Mouse (Mus musculus): Measurements from ENCODE around the gene Rubcn. TPM values are rescaled to one million over a fixed set of nuclear protein-coding genes. Genes with fewer than 3 reads are reported as not detected.
"Not testable (repeated sequence)": the region's sequence is repeated elsewhere in the genome, so short reads cannot be mapped to it uniquely, and the experiment has no call there.

Rubcn gene
- total RNA-seq (2021), result 10 to 100 TPM; 70.2 to 71.9 TPM
- long read RNA-seq, experiment 1, full-length matches to known transcripts, result 17 of 48 reads
- long read RNA-seq, experiment 1, partial matches to known transcripts, result 9 of 48 reads
- long read RNA-seq, experiment 1, other reads (novel, unspliced or antisense), result 22 of 48 reads
- long read RNA-seq, experiment 2, full-length matches to known transcripts, result 11 of 26 reads
- long read RNA-seq, experiment 2, partial matches to known transcripts, result 2 of 26 reads
- long read RNA-seq, experiment 2, other reads (novel, unspliced or antisense), result 13 of 26 reads

DNA sequence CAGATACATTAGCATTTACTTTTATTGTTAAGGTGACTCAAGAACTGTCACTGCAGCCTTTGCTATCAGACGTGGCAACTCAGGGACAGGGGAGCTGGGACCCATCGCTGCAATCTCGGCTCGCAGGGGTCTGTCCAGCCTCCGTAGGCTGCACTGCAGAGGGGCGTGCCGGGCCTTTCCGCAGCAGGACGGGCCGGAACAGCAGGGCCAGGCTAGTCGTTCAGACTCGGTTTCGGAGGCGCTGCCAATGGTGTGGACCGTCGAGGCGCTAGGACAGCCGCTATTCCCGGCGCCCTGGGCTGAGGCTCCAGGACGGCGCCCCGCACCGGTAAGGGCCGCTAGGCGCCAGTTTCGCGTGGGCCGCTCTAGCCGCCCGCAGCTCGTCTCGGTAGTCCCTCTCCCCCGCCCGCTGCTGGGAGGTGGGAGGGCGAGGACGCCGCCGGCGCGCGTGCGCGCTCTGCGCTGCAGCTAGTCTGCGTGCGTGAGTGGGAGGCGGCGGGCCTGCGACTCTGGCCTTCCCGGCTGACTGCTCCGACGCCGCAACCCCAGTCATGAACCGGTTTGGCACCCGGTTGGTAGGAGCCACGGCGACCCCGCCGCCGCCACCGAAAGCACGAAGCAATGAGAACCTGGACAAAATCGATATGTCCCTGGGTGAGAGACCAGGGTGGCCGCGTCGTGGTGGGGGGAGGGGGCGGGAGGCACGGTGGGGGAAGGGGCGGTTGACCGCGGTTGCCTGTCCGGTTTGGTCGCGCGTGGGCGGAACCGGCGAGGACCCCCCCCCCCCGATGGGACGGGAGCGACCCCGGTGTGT is at the start of gene Rubcn, which contains the start of gene Fyttd1:
Gene Rubcn (minus strand): TSS at position 424 of the 814 bp plus-strand sequence.
Gene Fyttd1 (plus strand): TSS at position 158 of the 814 bp plus-strand sequence.
- DNase-seq (ENCODE audit: low spot score in 2 of 2), result peak; percentile 93 to 97

DNA sequence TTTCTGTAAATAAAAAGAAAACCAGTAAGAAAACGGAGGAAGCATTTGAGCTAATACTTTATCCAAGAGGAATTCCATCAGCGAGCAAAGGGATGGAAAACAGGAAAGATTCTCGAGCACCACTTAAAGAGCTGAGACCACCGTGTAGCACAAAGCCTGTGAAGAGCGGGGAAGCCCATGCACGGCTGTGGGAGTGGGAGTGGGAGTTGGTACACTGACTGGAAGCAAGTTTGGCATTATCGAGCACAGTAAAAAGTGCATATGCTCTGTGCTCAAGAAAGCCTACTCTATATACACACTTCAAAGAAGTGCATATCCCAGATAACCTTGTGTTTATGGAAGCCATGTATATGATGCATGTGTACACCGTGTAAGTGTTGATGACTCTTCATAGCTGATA is 49.5 kb upstream of the Rubcn start:
- peak in 1 of 2 experiments; percentile 13 for DNase-seq (ENCODE audit: low spot score in 2 of 2)

GRCm38 (mm10) chr16:32926629-32927028 is 49.1 kb upstream of the Rubcn start:
- peak in 1 of 2 experiments; percentile 15 for DNase-seq (ENCODE audit: low spot score in 2 of 2)

DNA sequence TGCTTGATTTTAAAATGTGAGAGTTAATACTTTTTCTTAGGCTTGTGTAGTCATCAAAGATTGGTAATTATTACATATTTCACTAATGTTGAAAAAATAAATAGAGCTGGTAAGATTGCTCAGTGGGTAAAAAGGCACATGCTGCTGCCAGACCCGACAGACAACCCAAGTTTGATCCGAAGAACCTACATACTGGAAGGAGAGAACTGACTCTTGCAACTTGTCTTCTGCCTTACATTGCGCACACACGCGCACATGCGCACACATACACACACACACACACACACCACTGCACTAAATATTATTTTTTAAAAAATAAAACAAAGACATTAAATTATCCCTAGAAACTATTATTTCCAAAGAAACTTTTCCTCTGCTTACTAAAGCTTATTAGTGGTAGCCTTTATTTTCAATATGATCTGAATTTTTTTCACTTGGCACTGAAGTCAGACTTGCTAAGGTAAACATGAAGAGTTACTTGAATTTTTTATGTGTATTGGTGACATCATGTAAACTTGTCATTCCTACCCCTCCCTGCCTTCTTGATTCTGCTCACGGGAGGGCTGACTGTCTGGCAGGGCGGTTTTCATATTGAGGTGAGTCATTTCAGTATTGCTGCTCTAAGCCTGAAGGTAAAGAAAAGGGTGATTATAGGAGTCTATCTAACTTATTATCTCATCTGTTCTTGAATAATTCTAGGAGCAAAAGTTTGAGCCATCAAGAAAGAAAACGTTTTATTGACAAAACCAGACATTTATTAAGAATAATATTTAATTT is 37.9 kb upstream of the Rubcn start:
- no peak for DNase-seq (ENCODE audit: low spot score in 2 of 2)

- DNase-seq (ENCODE audit: low spot score in 2 of 2), result peak; percentile 94 to 96
These were observed 36.6 kb upstream of the Rubcn start, which contains the start of gene Lrch3 for GRCm38 (mm10) chr16:32913937-32914881. TSS of gene Lrch3 (plus strand) at chr16:32914100.

DNA sequence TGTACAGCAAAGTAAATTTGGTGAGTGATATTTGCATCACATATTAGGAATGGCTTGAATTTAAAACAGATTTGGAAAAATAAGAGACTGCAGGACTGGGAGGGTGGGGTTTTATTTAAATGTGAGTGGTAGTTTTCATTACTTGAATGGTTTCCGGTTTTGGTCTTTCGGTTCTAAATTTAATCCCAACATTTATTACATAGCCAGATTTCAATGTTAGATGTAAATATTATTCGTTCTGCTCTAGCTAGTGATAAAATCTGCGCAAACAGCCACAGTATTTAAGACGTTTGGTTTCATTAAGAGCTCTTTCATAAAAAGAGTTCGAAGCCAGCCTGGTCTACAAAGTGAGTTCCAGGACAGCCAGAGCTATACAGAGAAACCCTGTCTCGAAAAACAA is 35.6 kb upstream of the Rubcn start:
- DNase-seq (ENCODE audit: low spot score in 2 of 2), result no peak

- DNase-seq (ENCODE audit: low spot score in 2 of 2), result no peak
These were observed 29.2 kb upstream of the Rubcn start for GRCm38 (mm10) chr16:32906727-32907126.

DNA sequence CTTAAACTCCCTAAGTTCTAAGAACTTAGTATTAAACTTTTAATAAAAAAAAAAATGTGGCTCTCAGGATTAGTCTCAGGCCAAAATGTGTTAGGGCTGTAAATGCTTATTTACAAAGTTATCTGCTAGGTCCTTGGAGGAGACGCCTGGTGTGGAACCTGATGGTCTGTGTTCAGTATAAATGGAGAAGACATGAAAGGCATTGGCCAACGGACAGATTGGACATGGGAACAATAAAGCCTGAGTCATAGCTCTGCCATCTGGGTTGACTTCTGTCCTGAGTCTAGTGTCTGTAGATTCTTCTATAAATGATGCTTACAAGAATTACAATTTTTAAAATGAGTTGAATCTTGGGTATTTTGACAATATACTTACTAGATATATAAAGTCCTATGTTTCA is 28.6 kb upstream of the Rubcn start:
- no peak for DNase-seq (ENCODE audit: low spot score in 2 of 2)

GRCm38 (mm10) chr16:32902051-32902428 is 24.5 kb upstream of the Rubcn start:
- no peak for DNase-seq (ENCODE audit: low spot score in 2 of 2)

DNA sequence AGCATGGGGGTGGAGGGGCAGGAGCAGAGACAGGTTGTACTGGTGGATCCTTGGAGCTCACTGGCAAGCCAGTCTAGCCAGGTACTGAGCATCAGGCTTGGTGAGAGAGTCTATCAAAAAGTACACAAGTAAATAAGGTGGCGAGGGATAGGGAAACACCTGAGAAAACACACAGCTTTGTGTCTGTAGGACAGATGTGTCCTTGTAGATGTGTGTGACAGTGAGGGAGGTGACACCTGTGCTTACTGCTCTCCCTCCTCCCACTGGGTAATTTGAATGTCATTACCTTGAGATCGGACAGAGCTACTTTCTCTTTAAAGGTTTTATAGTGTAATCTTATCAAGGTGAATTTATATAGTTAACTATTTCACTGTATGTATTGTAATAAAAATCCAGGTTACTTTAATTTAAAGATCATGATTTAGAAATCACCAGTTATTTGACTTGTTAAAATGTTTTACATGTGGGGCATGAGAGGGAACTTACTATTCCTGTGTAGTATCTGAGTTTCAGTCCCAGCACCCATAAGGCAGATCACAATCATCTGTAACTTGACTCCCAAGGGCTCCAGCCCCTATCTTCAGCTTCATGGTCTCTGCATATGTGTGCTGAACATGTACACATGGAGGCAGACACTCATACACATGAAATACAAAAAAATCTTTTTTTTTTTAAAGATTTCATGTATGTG is 23.9 kb upstream of the Rubcn start:
- no peak for DNase-seq (ENCODE audit: low spot score in 2 of 2)

DNA sequence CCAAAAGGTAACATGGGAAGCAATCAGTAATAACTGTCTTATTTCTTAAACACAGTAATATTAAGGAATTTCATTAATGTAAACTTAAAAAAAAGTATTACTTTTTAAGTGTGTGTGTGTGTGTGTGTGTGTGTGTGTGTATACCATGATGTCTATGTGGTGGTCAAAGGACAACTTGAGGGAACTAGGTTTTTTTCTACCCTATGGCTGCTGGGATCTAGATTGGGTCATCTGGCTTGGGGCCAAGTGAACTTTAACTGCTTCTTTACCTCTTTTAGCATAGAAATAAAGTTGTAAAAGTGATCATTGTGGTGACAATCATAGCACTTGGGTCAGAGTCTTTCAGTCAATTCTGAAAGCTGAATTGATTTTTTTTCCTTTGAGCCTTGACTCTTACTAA is 18.6 kb upstream of the Rubcn start:
- no peak for DNase-seq (ENCODE audit: low spot score in 2 of 2)

DNA sequence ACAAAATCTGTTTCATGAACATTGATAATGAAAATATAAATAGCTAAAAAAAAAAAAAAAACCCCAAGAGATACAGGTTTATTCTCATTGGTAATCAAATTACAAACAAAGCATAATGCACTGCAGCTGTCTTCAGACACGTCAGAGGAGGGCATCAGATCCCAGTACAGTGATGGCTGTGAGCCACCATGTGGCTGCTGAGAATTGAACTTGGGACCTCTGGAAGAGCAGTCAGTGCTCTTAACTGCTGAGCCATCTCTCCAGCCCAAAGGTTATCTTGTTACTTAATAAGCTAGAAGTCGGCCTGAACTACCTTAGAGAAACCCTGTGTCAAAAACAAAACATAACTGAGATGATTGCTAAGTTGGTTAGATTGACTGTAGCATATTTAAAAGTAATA is 12.3 kb upstream of the Rubcn start:
- no peak for DNase-seq (ENCODE audit: low spot score in 2 of 2)

- no peak for DNase-seq (ENCODE audit: low spot score in 2 of 2)
These were observed 10.4 kb upstream of the Rubcn start for GRCm38 (mm10) chr16:32887996-32888395.

GRCm38 (mm10) chr16:32881538-32881937 is 4.0 kb upstream of the Rubcn start:
- no peak for DNase-seq (ENCODE audit: low spot score in 2 of 2)

DNA sequence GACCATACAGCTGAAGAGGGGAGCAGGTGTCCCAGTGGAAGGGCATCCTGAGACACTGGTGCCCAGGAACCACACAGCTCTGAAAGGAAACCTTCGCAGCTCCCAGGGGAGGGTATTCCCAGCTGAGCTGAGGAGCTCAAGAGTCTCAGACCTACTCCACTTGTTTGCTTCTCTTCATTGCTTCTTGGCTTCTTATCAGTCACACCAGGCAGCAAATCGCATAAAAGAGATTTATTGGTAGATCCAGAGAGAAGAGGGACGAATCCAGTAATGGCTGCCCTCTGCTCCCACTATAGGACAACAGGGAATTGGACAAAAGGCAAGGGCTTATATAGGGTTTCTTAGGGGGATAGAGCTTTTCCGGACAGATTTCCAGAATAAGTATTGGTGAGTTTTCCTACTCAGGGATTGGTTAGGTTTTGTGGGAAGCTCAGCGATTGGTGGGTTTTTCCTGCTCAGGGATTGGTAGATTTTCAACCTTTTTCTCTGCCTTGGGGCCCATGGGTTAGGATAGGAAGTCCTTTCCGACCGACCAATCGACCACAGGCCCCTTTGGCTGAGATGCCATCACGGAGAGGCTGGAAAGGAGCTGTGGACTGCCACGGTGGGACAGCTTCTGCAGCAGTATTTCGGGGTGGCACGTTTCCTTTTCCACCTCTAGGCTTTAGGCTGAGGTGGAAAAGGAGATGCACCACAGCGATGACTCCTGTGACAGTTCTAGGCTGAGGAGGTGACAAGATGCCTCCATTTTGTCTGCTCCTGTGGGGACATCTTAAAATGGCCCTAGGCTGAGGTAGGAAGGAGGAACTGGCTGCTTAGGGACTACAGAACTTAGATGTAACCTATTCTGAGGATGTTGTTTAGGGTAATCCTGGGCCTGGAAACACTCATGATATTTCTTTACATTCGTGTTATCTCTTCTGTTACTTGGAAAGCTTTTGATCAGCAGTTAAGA is 1.7 kb upstream of the Rubcn start:
- no peak for DNase-seq (ENCODE audit: low spot score in 2 of 2)

DNA sequence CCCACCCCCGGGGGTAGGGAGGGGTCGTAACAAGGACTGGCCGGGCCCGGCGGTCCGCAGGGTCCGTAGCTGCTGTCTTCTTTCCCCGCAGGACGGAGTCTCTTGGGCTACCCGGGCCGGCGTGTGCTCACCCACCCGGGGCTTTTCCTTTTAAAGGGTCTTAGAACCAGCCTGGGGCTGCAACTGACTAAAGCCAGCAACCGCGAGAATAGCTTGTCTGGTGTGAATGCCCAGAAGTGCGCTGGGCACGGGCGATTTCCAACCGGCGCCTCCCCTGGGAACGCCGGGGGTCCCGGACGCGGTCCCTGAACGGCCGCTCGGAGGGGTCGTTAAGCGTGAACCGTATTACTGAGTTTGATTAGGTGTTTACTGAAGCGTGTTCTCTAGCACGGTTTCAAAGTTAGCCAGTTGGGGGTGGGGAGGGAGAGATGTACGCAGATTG is 612 bp upstream of the Rubcn start:
- DNase-seq (ENCODE audit: low spot score in 2 of 2), result no peak

DNA sequence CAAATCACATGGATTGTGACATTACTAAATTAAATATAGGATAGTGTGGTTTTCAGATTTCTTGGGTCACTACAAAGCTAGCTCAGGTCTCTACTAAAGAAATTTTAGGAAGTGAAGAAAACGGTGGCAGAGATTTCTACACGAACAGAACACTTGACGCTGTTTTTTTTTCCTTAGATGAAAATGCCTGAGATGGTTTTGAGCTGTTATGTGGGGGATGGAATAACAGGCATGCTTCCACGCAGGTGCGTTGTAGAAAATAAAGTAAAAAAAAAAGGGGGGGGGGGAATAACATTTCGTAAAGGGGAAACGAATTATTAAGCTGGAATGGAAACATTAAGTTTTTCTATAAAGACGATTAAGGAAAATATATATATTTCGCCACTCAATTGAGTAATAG is 735 bp downstream of the Rubcn start:
- no peak for DNase-seq (ENCODE audit: low spot score in 2 of 2)

GRCm38 (mm10) chr16:32875847-32876246 is 1.7 kb downstream of the Rubcn start:
- DNase-seq (ENCODE audit: low spot score in 2 of 2), result no peak

DNA sequence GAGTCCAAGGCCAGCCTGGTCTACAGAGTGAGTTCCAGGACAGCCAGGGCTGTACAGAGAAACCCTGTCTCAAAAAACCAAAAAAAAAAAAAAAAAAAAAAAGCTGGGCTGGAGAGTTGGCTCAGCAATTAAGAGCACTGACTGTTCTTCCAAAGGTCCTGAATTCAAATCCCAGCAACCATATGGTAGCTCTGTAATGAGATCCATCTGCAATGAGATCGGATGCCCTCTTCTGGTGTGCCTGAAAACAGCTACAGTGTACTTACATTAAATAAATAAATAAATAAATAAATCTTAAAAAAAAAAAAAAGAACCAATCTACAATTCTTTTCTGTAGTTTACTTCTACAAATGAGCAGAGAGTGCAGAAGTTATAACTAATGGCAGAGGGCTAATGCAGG is 2.3 kb downstream of the Rubcn start:
- DNase-seq (ENCODE audit: low spot score in 2 of 2), result not testable (repeated sequence)

Data from left cerebral cortex, adult 18-20 months (tissue).